Mouse (Mus musculus) brain, adult 2 months (tissue): ENCODE measurements around the gene Ptpn13.

Experiments used
- DNase-seq: peaks from one replicate; pipeline ENCODE4 v3.0.0; 2011; ENCODE audit warnings: low read depth, low spot score

The Ptpn13 gene

DNA sequence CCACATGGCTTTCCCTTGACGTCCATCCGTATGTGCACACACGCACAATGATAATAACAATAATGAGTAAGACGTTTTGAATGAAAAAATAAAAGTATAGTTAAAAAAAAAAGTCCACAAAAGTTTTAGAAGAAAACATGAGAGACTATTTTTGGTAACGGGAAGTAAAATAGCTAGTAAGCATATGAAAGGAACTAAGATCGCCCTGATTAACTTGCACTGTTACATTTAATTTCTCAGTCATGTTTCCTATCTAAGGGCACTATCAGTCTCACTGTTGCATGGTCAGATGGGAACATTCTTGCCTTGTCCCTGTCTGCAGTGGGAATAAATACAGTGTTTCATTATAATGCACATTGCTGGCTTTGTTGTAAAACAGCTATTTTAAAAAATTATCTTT, 2.4 kb upstream of the Ptpn13 start:
- no peak for DNase-seq

DNA sequence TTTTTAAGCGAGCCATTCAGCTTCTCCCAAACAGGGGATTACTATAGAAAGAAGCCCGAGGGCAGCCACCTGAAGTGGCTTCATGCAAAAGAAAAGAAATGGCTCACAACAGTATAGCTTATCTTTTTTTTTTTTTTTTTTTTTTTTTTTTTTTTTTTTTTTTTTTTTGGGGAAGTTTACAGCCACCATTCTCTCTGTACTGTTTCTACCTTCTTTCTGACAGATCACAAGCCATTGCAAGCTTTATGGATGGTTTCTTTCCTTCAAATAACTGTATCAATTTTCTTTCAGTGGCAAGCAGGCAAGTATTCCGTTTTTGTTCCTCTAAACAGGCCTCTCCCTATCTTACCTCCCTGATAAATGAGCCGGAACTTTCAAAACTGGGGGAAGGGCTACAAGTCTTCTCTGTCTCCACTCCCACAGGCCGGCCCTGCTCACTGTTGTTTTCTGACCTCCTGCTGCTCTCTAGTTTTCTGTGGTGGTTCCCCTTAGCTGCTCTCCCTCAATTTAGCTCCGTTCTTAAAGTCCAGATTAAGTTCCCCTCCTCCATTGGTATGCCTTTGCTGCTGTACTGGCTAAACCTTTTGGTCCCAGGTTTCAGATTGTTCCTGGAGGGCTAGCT, 1.6 kb upstream of the Ptpn13 start:
- DNase-seq, result no peak

DNA sequence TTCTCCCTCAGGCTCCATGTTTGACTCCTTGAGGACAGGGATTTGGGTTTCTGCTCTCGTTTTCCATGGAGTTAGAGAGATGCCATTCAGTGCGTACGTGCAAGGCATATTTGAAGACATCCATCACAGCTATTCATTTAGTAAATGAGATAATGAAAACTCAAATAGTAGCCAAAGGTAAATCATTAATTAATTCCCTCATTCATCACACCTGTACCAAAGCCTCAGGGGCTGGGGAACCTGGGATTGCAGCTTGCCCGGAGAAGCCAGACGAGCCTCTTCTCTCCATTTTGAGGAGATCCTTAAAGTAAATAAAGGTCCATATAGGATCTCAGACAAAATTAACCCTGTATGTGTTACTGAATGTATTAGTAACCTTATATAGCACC, 1.1 kb upstream of the Ptpn13 start:
- no peak for DNase-seq

DNA sequence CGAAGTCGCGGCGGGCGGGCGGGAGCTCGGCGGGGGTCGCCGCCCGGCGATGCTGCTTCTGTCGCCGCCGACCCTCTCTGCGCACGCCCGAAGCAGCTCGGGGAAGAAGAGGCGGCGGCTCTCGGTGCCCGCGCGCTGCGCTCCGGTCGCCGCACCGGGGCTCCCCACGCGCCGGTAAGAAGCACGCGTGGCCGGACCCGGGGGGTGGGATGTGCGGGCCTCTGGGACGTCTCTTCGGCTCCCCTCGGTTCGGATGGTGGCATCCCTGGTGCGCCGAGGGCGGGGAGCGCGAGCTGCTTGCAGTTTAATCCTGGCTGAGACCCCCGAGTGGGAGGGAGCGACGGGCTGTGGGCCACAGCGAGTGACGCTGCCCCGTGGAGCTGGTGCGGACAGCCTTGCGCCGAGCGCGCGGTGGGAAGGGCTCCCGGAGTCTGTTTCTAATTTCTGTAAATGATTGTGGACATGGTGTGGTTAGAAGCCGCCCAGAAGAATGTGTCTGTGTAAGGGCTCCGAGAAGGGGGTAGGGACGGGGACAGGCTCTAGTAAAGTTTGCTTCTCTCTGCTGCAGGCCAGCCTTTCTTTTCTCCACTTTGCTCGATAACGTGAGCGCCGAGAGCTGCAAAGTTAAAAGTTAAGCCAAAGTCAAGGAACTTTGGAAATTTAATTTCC, 505 bp downstream of the Ptpn13 start:
- peak; percentile 10 for DNase-seq

DNA sequence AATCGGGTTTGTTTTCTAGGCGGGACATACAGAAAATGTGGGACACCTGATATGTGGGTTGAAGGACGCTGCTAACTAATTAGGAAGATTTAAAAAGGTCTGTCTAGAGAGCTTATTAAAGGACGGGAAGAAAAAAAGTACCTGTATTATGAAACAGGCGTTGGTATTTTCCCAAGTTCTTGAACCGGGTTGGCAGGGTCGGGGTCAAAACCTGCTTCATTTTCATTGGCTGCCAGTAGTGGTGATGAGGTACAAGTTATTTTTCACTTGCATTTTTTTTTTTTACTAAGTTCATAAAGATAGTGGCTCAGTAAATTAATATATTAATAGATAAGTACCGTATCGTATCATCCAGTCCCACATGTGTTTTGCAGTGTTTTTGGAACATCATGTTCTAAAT, 1.3 kb downstream of the Ptpn13 start:
- no peak for DNase-seq

DNA sequence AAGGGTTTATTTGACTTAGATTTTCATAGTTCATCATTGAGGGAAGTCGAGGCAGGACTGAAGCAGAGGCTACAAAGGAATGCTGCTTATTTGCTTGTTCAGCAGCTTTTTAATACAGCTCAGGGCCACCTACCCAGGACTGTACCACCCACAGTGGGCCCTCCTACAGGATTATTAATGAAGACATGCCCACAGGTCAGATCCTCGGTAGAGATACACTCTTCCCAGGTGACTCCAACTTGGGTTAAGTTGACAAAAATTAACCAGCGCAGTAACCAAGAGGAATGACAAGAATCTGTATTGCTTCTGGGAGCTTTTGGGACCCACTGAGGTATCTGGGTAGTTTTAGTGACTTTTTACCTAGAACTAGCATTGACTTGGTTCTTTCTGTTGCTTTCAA, 6.0 kb downstream of the Ptpn13 start:
- DNase-seq, result no peak

DNA sequence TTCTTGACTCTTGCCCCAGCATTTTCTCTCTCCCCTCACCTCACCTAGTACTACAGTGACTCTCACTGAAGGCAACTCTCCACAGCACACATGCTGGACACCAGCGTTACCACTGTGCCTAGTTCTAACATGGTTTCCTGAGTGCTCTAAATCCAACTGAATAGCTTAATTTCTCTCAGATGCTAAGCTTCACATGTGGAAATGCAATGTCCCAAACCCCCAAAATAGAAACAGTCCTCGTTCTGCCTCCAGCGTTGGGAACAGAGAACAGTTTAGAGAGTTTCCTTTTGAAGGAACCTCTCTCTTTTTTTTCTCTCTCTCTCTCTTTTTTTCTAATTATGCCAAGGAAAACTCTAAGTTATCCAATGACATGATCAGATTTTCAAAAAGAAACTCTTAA, 6.5 kb downstream of the Ptpn13 start:
- peak; percentile 19 for DNase-seq

DNA sequence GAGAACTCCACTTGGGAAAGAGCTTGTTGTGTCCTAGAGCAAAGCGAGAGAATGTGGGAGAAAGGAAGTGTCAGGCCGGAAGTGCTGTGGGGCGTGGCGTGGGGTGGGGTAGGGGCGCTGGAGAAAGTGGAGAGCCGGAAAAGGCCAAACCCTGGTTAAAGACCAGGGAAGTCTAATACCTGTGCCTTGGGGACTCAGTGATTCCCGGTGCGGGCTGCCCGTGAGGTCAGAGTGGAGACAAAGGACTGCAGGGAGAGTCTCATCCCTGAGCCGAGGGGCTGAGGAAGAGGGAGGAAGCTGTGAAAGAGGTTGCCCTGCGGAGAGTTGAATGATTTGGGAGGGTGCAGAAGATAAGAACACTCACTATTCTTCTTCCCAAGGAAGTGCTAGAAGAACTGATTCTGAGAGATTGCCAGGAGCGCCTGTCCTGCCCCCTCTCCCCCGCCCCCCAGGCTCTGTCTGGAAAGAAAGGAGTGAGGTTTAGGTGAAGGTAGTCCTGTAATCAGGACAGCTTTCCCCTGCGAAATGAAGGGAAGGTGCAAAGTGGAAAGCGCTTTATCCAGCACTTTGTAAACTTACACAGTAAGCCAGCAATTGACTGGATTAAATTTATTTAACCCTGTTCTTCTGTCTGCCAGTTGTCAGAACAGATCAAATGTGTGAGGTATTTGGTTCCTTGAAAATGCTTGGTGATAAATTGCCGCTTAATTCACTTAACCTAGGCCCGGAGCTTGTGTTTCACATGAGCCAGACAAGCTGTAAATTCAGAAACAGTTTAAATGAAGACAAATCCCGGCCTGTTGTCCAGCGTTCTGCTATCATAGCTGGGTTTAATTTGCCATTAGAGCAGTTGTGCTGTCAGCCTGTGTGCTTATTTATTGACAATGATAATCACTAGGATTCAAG, 11.3 kb downstream of the Ptpn13 start:
- DNase-seq, result no peak

DNA sequence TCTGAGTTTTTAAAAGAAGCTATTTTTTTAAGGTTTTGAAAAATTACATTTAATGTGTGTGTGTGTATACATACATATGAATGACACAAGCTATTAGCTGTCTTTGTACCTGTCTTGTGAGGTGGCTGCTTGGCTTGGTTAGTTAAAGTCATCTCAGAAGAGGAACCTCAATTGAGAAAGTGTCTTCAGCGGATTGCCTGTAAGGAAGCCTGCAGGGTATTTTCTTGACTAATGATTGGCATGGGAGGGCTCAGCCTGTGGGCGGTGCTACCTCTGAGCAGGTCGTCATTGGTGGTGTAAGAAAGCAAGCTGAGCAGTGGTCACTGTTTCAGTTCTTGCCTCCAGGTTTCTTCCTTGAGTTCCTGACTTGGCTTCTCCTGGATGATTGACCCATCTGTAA, 12.7 kb downstream of the Ptpn13 start:
- DNase-seq, result no peak

DNA sequence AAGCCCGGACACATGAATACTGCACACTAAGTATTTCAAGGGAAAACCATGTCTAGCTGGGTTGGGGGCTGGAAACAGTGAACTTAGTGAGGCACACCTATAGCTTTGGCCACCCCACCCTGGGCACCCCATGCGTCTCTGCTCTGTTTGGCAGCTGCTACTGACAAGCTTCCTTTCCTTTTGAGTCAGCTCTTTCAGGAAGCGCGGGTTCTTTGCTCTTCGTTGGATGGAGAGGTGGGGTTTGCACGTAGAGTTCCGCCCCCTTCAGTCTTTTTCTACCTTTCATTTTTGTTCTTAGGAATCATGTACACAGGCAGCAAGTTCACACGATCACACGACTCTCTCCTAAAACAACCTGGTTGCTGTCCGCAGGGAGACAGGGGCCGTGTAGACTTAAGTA, 14.2 kb downstream of the Ptpn13 start:
- DNase-seq, result no peak

DNA sequence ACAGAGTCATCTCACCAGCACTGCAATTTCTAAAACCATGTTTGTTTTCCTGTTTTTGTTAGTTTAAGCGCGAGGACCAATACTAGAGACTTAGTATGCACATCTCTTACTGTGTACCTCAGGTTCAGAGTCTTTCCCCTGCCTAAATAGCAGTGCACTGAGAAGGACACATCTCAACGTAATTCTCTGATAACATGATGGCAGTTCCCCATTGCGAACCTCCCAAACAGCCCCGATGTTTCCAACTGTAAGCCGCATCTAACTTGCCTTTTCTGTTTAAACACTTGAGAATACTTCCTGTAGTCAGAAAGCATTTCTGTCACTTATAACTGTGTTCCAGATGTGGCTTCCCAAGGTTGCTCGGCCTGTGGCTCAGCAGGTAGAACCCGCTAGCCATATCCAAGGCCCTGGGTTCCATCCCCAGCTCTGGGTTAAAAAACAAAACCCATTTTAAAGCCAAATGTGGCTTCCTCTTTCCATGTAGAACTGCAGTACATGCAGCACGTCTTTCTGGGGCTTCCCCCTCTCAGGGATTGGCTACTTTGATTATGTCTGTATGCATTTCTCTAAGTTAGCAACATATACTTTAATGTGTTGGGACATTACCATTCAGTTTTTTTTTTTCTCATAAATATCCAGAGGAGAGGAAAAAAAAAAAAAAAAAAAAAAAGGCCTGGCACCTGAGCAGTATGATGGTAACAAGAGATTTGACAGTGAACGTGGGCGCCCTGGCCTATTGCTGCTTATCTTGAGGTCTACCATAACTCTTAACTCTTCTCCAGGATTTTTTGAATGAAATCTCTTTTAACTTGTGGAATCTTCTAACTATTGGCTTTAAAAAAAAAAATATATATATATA, 15.7 kb downstream of the Ptpn13 start:
- DNase-seq, result no peak

DNA sequence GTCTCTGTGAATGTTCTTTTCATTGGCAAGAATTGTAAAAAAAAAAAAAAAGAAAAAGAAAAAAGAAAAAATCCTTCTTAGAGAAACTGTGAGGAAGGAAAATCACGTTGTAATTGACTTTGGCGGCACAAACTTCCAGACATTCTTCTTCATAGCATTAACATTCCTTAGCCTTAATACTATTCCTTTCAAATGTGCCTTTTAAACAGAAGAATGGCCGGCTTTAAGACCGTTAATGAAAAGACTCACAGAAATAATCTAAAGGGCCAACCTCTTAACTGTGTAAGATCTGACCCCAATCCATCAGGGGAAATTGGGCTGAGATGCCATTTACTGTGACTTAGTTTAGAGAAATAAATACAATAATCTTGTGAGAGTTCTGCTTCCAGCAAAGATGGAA, 16.7 kb downstream of the Ptpn13 start:
- DNase-seq, result no peak

DNA sequence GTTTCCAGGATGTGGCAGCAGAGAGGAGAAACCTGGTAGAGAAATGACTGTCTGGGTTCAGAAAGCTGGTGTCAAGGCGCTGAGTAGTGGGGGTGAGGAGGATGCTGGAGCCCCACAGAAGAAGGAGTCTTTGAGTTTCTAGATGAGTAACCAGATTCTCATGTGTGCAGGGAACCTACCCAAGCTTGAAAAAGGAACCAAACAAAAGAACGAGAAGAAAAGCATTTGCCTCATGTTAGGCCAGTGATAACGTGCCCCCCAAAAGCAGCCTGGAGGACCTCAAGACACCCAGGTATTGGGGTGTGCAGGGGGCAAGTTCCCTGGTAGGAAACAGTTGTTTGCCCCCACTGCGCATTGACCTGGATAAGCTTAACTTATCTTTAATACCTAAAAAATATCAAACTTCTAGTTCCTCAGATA, 17.3 kb downstream of the Ptpn13 start:
- no peak for DNase-seq

DNA sequence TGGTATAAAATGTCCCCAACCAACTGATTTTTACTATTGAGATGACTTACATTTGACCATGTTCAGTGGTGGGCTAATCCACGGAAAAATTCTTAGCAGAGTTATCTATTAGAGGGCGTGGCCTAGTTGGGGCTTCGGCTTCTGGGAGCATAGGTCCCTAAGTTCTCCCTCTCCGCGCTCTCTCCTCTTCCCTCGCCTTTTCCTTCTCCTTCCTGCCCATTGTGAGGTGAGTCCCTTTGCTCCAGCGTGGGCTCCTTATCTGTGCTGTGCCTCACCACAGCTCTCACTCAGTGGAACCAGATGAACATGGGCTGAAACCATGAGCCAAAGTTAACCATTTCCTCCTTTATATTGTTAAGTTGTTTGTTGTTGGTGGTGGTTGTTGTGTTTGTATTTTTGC, 17.9 kb downstream of the Ptpn13 start:
- no peak for DNase-seq

DNA sequence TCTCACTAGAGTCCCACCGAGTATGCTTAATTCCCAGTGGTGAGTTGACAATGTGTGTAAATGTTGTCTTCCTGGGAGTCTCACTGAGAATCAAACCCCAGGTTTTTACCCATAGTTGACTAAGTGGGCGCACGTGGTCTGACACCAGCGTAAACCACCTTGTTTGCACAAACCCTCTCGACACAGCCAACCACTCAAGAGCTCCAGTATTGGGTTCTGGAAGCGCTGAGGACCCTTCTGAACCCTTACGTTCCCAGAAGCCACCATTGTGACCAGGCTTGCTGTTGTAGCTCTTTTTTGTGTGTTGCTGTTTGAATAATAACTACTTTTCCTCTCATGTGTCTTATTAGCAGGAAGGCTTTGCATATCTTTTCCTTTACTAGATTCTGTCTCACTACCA, 20.4 kb downstream of the Ptpn13 start:
- no peak for DNase-seq

DNA sequence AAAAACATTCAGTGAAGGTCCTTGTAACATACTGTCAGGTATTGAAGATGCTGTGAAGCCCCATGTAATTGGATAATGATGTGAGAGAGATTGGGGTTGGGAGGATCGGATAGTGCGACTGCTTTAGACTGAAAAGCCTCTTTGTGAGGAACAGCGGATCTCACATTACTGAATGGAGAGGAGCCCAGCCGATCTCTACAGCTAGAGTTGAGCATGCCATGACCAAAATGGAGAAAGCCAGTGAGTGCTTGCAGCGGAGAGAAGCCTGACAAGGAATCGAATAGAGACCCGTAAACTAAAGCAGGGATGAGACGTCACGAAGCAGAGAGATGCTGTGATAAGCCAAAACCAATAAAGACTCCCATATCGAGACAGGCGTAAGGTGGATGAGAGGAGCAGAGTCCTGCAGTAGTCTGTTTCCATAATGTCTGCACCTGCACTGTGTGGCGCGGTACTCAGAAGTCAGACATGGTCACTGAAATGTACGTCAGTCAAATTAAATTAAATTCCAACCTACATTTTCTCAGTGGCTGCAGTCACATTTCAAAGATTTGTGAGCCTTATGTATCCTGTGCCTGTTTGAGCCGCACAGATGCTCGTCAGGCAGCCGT, 22.9 kb downstream of the Ptpn13 start:
- no peak for DNase-seq

DNA sequence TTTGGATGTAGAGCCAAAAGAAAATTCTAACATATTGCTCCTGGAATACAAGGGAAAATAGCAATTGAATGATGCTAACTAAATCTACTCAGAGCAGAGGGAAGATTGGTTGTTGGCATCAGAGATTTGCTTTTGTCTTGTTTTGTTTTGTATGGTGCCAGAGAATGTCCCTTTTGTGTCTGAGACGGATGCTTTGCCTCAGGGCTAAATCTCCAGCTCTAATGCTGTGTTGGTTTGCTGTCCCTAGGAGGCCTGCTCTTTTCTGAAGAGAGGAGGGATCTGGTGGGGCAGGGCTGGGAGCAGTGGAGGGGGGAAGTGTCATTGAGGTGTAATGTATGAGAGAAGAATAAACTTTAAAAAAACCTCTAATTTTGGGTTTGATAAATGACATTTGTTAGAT, 23.5 kb downstream of the Ptpn13 start:
- no peak for DNase-seq

DNA sequence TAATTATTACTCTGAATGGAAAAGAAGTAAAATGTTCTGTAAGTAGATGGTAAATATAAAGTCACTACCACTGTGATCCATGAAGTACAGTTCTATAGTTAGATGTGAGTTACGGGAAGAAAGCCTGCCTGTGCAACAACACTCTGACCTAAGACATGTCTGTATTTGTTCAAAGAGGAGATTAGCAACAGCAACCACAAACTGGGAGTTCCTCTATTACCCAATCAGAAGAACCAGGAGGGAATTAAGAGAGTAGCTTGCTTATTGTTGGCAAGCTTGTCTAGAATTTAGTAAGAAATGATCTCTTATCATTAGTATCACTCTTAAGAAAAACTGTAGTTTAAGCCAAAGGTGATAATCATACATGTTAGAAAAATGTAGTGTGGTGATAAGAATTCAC, 25.7 kb downstream of the Ptpn13 start:
- DNase-seq, result no peak

DNA sequence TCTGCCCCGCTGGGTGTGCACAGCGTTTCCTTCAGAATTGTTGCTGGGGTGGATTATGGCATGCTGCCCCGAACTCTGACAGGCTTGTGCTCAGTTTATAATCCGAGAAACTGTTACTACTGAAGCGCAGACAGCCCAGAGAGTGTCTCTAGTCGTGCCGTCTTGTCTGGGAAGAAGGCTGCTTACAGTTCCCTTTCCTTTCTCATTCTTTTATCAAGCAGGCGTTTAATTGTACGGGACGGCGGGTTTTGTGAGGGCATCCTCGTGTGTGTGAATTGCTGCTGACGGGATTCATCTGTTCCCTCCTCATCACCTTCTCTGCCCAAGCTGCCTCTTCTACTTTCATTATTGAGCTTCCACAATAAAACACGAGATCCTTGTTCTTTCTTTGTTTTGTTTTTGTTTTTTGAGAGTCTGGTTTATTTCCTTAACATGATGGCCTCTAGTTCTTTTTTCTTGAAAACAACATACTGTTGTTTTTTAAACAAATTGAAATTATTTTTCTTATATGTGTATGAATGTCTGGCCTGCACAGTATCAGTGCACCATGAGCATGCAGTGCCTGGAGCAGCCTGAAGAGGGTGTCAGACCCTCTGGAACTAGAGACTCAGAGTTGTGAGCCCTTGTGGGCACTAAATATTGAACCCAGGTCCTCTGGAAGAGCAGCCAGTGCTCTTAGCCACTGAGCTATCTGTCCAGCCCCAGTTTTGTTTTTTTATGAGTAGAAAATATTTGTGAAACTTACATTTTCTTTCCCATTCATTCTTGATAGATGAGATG, 28.6 kb downstream of the Ptpn13 start:
- no peak for DNase-seq

DNA sequence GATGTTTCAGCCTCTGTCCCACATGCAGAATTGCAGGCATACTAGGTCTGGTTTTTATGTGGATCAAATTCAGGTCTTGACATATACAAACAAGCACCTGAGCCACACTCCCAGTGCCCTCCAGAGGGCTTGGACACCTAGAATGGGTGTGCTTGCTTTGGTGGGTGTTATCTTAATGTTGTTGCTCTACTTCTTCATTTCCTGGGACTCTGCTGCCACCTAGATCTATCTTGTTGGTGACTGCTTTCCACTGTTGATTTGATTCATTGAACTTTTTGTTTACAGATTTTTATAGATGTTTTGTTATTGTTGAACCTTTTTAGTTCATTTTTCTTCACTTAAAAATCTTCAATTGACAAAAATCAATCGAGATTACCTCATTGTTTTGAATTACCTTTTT, 31.8 kb downstream of the Ptpn13 start:
- DNase-seq, result no peak

DNA sequence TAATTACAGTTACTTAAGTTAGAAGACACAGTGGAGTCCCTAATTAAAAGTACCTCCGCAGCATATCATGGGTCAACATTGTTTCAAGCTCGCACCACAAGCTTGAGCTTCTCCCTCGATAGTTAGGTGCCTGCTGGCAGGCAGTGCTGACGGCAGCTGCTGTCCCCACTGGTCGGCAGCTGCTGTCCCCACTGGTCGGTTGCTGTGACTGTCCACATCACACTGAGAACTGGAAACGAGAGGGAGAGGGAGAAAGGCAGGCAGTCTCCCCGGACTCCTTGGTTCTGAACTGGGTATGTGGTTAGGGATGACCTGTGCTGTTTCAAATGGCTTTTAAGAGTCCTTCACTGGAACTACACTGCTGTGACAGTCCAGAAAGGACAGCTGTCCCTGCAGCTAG, 33.4 kb downstream of the Ptpn13 start:
- DNase-seq, result no peak
